Mouse (Mus musculus): ENCODE measurements around the gene Ak1.

- TF ChIP-seq POLR2A (IDR thresholded peaks at IDR 0.05; ENCODE audit: low read depth, low read length) (no peak), CTCF (IDR thresholded peaks at IDR 0.05; ENCODE audit: borderline replicate concordance, insufficient read depth, low read length) (no peak)
These were observed 62.1 kb downstream of the Ak1 start for GRCm38 (mm10) chr2:32683701-32684100.

All from embryonic fibroblast, embryonic 13.5 days (primary cell).